8 mouse cellular contexts compared by ENCODE assay signal in genomic region chr11:61409051-61409450, GRCm38 (mm10). TPM values are rescaled to one million over a fixed set of nuclear protein-coding genes. Genes with fewer than 3 reads are reported as not detected.
DNase-seq lines count a peak whose midpoint lies in the region; ATAC-seq and TF ChIP-seq lines count a peak whose summit lies in the region.

No protein-coding gene starts in this region.

- DNase-seq in heart, adult 9 months (ENCODE audit: low spot score in 2 of 2): no peak
- peak; percentile 20 for DNase-seq in fibroblast of lung, adult 2 months (ENCODE audit: low read depth)
- DNase-seq in lung, postnatal 36 days: peak; percentile 69
- no peak for DNase-seq in ovary, postnatal 14 days (ENCODE audit: low spot score)
- DNase-seq in yolk sac, embryonic 10.5 days (ENCODE audit: low spot score): no peak
- DNase-seq in thymus, postnatal 0 days (ENCODE audit: low spot score): no peak

- WGBS in heart, embryonic 11.5 days (ENCODE audit: insufficient replicate concordance): 21% methylated on average over 3 of the region's 3 CpGs
- WGBS in intestine, postnatal 0 days: 24% methylated on average over 3 of the region's 3 CpGs

- peak; percentile 42 for TF ChIP-seq CTCF in intestine, postnatal 0 days (IDR thresholded peaks at IDR 0.05; ENCODE audit: low read depth)

- no peaks in the 10 kb centered on the region for H3K36me3 ChIP-seq in heart, embryonic 11.5 days (ENCODE audit: control insufficient read depth, insufficient read depth, low read length)
- H3K36me3 ChIP-seq in intestine, postnatal 0 days (ENCODE audit: control insufficient read depth, insufficient read depth): no peaks in the 10 kb centered on the region

- no peak overlapping the region for H3K9ac ChIP-seq in heart, embryonic 11.5 days (ENCODE audit: low read depth, low read length)
- H3K9ac ChIP-seq in intestine, postnatal 0 days (ENCODE audit: low read depth, low read length): no peak overlapping the region; the same call in 1 of the 2 replicates

- peak overlapping the region; percentile 78 for H3K4me3 ChIP-seq in heart, embryonic 11.5 days (ENCODE audit: low read depth, low read length)
- peak overlapping the region; percentile 86 for H3K4me3 ChIP-seq in intestine, postnatal 0 days (ENCODE audit: low read depth, low read length)

- no peaks in the 10 kb centered on the region for H3K9me3 ChIP-seq in heart, embryonic 11.5 days (replicated peaks; ENCODE audit: control insufficient read depth, low read length)
- H3K9me3 ChIP-seq in intestine, postnatal 0 days (ENCODE audit: control insufficient read depth): no peaks in the 10 kb centered on the region

- no peak for ATAC-seq in heart, embryonic 11.5 days (replicated peaks; ENCODE audit: insufficient number of reproducible peaks, low FRiP score, low TSS enrichment)
- ATAC-seq in intestine, postnatal 0 days: no peak

- no peaks in the 10 kb centered on the region for H3K4me1 ChIP-seq in heart, embryonic 11.5 days (ENCODE audit: control insufficient read depth, insufficient read depth, low read length)
- no peaks in the 10 kb centered on the region for H3K4me1 ChIP-seq in intestine, postnatal 0 days (replicated peaks; ENCODE audit: control insufficient read depth, insufficient read depth, low read length)

- H3K4me2 ChIP-seq in heart, embryonic 11.5 days: peak overlapping the region; percentile 67
- peak overlapping the region; percentile 72 for H3K4me2 ChIP-seq in intestine, postnatal 0 days (replicated peaks; ENCODE audit: low read depth)

- H3K27me3 ChIP-seq in heart, embryonic 11.5 days (ENCODE audit: control insufficient read depth, insufficient read depth, low read length): peaks cover 2% of the 10 kb centered on the region; the same call in 1 of the 2 replicates
- no peaks in the 10 kb centered on the region for H3K27me3 ChIP-seq in intestine, postnatal 0 days (replicated peaks; ENCODE audit: control insufficient read depth, insufficient read depth, low read length)

- no peak overlapping the region for H3K27ac ChIP-seq in heart, embryonic 11.5 days (ENCODE audit: low read depth, low read length)
- no peak overlapping the region for H3K27ac ChIP-seq in intestine, postnatal 0 days (ENCODE audit: low read depth, low read length)

RNA-seq across cellular contexts. Expression of gene Slc47a1, which starts 30.9 kb away (rescaled TPM):
- 20.2 and 23.7 TPM in 2 replicates for polyA plus RNA-seq in heart, embryonic 11.5 days (2014; fragmentation: Nextera tagmentation; extraction: Ambion mirVana)
- 8.0 and 9.8 TPM in 2 replicates for polyA plus RNA-seq in intestine, postnatal 0 days (2015; fragmentation: Nextera tagmentation; extraction: Ambion mirVana)
- 1.3 and 1.7 TPM in 2 replicates for polyA plus RNA-seq in thymus, postnatal 0 days (2015; fragmentation: Nextera tagmentation; extraction: Ambion mirVana)

RNA-seq across cellular contexts. Expression of gene Rnf112, which starts 44.9 kb away (rescaled TPM):
- polyA plus RNA-seq in heart, embryonic 11.5 days (2014; fragmentation: Nextera tagmentation; extraction: Ambion mirVana): 0.09 TPM in 1 of 2 replicates, not detected in the other
- polyA plus RNA-seq in intestine, postnatal 0 days (2015; fragmentation: Nextera tagmentation; extraction: Ambion mirVana): 0.56 and 0.69 TPM in 2 replicates
- not detected in 2 replicates for polyA plus RNA-seq in thymus, postnatal 0 days (2015; fragmentation: Nextera tagmentation; extraction: Ambion mirVana)

Comparison
In these comparisons a context has a peak if more than half of its experiments do, and no peak if none do; other contexts are left out.
1. DNase-seq: peak in fibroblast of lung, adult 2 months (single experiment) and lung, postnatal 36 days (single experiment); none in heart, adult 9 months (0 of 2), ovary, postnatal 14 days (single experiment), yolk sac, embryonic 10.5 days (single experiment) and thymus, postnatal 0 days (single experiment).